Mouse (Mus musculus): Measurements from ENCODE around the gene Xylb.

DNA sequence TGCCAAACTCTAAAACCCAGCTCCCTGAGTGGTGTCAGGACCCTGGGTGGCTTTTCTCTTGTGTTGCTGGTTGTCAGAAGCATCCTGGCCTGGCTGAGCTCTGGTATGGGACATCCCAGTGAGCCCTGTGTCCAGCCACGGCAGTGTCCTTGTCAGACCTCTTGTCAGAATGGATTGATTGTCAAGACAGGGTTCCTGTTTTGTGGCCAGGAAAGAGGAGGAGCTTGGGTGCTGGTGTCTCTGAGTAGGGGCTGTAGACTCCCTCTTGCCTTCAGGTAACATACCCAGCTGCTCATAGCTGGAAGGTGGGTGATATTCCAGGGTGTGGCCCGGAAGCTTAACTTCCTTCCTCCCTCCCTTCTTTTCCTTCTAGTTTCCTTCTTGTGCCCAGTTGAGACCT, 78.7 kb downstream of the Xylb start:
- TF ChIP-seq CTCF (IDR thresholded peaks at IDR 0.05; ENCODE audit: low read depth) = no peak
- TF ChIP-seq EP300 (IDR thresholded peaks at IDR 0.05; ENCODE audit: low read depth) = no peak

Data from heart, postnatal 0 days (tissue).